Mouse (Mus musculus): ENCODE results near the gene Dpf2. TPM values are rescaled to one million over a fixed set of nuclear protein-coding genes. Genes with fewer than 3 reads are reported as not detected.

Gene Dpf2
- polyA plus RNA-seq, 1 experiment from 2014 or later: 73.2 TPM

- 81% methylated on average over 3 of the region's 3 CpGs for WGBS (ENCODE audit: insufficient replicate concordance)
- Histone ChIP-seq H3K9me3 (replicated peaks) (no peaks in the 10 kb centered on the region), H3K4me1 (peaks cover 65% of the 10 kb centered on the region), H3K9ac (no peak overlapping the region), H3K36me3 (peaks cover 38% of the 10 kb centered on the region), H3K4me2 (no peak overlapping the region), H3K27me3 (replicated peaks) (no peaks in the 10 kb centered on the region), H3K27ac (0 out of 2 replicates have a peak overlapping the region, but pooled peaks have one; percentile 36), H3K4me3 (no peak overlapping the region)
- no peak for ATAC-seq
These were observed 62.0 kb downstream of the Dpf2 start for GRCm38 (mm10) chr19:5850860-5851259.

DNA sequence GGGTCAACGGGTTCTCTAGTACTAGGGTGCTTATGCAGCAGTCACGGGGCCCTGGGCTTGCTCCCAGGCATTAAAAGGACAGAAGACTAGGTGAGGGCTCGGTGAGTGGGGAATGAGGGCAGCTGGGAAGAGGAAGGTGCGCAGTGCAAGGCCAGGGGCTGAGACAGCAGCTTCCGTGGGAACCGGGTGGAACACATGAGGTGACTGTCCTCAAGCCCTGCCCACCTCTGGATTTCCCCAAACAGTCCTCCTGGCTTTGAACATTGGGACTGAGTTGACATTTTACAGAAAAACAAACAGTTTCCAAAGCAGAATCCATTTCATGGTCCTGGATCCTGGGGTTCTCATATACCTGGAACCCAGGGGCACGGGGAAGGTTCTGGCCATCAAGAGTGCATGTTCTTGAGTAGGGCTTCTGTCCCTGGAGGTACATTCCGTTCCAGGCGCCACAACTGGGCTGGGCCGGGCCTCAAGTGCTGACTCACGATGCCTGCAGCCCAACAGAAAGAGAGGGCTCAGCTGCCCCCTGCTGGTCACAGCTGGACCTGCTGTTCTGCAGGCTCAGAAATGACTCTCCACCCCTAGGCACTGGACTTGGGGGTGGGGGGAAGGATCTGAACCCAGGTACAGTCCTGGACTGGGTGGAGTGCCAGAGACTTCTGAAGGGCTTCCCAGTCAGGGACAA is 62.8 kb downstream of the Dpf2 start:
- peaks cover 30% of the 10 kb centered on the region for H3K36me3 ChIP-seq
- ATAC-seq: peak; percentile 48
- H3K4me1 ChIP-seq: peaks cover 70% of the 10 kb centered on the region
- H3K27ac ChIP-seq: peak overlapping the region; percentile 98
- 17% methylated on average over 11 of the region's 11 CpGs for WGBS (ENCODE audit: insufficient replicate concordance)
- H3K4me2 ChIP-seq: peak overlapping the region; percentile 79
- no peaks in the 10 kb centered on the region for H3K9me3 ChIP-seq (replicated peaks)
- peak overlapping the region; percentile 83 for H3K9ac ChIP-seq
- H3K27me3 ChIP-seq (replicated peaks): no peaks in the 10 kb centered on the region
- peak overlapping the region; percentile 11 for H3K4me3 ChIP-seq

DNA sequence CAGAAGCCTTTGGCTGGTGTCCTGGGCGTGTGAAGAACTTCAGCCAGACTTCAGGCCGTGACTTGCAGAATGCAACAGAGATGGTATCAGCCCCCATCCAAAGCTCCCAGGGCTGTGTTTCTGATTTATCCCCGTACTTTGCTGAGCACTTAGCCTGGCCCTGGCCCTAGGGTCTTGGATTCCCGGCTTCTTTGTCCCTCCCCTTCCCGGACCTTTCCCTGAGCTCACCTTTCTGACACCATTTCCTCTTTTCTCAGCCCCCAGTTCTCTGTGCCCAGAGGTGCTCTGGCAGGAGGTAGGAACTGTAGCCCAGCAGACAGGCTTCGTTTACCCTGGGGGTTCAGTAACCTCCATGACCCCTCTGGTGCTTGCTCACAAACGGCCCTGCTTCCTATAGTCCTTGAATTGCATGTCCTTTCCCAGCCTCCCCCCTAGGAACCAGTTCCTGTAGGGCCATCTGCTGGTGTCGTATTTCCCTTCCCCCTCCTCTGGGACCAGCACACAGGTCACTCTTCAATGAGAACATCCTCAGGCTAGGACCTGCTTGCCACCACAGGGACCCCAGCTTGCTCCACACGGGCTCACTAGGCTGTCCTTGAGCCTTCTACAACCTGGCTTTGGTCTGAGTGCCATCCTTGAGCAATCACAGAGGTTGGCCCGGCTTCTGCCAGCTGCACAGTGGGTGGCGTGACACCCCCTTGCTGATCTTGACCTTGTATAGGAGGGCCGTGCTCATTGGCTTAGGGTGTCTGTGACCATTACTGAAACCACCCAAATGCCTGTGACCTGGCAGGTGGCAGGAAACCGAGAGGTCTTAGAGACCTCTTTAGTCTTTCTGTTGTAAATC is 63.8 kb downstream of the Dpf2 start:
- Histone ChIP-seq H3K4me1 (peaks cover 79% of the 10 kb centered on the region), H3K36me3 (peaks cover 23% of the 10 kb centered on the region), H3K9me3 (replicated peaks) (no peaks in the 10 kb centered on the region), H3K27me3 (replicated peaks) (no peaks in the 10 kb centered on the region), H3K27ac (peak overlapping the region; percentile 98), H3K4me3 (peak overlapping the region; percentile 57), H3K9ac (peak overlapping the region; percentile 83), H3K4me2 (peak overlapping the region; percentile 79)
- no peak for ATAC-seq
- 26% methylated on average over 13 of the region's 13 CpGs for WGBS (ENCODE audit: insufficient replicate concordance)

DNA sequence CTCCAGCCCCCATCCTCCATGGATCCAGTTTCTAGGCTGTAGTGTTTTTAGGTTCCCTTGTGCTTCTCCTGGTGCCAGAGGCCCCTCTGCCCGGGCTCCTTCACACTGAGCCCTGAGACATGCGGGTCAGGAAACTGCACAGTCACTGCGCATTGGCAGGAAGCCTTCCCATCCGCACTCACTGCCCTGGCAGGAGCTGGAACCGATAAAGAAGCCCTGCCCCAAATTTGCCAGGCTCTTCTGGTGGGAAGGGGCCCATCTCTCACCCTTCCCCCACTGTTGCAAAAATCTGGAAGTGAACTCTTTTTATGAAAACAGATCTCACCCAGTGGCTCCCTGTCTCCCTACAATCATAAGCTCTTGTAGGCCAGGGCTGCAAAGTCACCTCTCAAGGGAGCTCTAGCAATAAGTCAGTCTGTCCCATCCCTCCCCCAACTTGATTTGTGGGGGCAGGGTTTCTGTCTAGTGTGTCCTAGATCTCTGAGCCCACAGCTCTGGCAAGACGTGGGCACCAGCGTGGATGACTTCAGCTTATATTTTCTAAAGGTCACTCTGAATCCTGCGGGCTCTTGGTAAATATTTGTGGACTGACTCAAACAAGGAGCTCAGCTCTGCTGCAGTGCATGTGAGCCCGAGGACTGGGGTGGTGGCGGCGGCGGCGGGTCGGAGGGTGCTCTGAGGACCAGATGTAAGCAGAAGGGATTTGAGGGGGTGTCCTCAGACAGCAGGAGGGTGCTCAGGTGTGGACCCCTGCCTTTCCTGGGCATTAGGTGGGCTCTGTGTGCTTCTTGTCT is 64.6 kb downstream of the Dpf2 start:
- peak; percentile 63 for ATAC-seq
- Histone ChIP-seq H3K9ac (peak overlapping the region; percentile 83), H3K4me3 (peak overlapping the region; percentile 57), H3K36me3 (peaks cover 20% of the 10 kb centered on the region), H3K9me3 (replicated peaks) (no peaks in the 10 kb centered on the region), H3K27me3 (replicated peaks) (no peaks in the 10 kb centered on the region), H3K27ac (peak overlapping the region; percentile 98), H3K4me1 (peaks cover 87% of the 10 kb centered on the region), H3K4me2 (peak overlapping the region; percentile 79)
- WGBS (ENCODE audit: insufficient replicate concordance): 28% methylated on average over 14 of the region's 14 CpGs

DNA sequence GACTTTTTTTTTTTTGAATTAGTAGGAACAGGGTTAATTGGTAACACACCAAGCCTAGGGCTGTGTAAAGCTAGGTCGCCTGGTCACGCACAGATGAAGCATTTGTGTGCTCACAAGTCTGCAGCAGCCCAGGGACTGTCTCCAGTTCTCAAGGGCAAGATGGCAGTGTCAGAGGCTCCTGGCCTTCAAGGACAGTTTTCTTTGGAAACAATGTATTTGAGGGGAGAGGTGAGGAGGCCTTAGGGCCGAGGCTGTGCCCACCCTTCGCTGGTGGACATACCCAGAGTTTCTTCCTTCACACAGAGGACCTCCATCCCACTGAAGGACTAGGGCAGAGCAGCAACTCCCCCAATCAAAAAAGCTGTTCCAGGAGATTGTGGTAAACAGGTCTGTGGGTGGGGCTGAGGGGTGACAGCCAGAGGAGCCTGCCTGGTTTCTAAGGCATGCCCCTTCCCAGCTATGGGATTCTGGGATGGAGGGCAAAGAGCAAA is 65.5 kb downstream of the Dpf2 start:
- peaks cover 12% of the 10 kb centered on the region for H3K36me3 ChIP-seq
- peak overlapping the region; percentile 98 for H3K27ac ChIP-seq
- no peaks in the 10 kb centered on the region for H3K27me3 ChIP-seq (replicated peaks)
- H3K4me2 ChIP-seq: peak overlapping the region; percentile 79
- peak overlapping the region; percentile 57 for H3K4me3 ChIP-seq
- ATAC-seq: peak; percentile 12; the same call in 1 of the 2 replicates
- no peaks in the 10 kb centered on the region for H3K9me3 ChIP-seq (replicated peaks)
- H3K9ac ChIP-seq: peak overlapping the region; percentile 83
- 46% methylated on average over 4 of the region's 4 CpGs for WGBS (ENCODE audit: insufficient replicate concordance)
- H3K4me1 ChIP-seq: peaks cover 96% of the 10 kb centered on the region

GRCm38 (mm10) chr19:5846557-5847305 is 66.1 kb downstream of the Dpf2 start:
- Histone ChIP-seq H3K9ac (peak overlapping the region; percentile 83), H3K4me3 (peak overlapping the region; percentile 57), H3K9me3 (replicated peaks) (no peaks in the 10 kb centered on the region), H3K27ac (peak overlapping the region; percentile 98), H3K36me3 (peaks cover 5% of the 10 kb centered on the region), H3K4me1 (peaks cover 96% of the 10 kb centered on the region), H3K27me3 (replicated peaks) (no peaks in the 10 kb centered on the region), H3K4me2 (peak overlapping the region; percentile 79)
- peak; percentile 53 for ATAC-seq
- 9% methylated on average over 16 of the region's 16 CpGs for WGBS (ENCODE audit: insufficient replicate concordance)

Other genes with a start within 250 kb of the Dpf2 start
- 41.4 and 41.8 TPM in 2 replicates for gene Sipa1, start 249.3 kb downstream of the Dpf2 start, polyA plus RNA-seq (2016; fragmentation: Nextera tagmentation; extraction: Ambion mirVana)
- 25.8 and 27.7 TPM in 2 replicates for gene Map3k11, start 224.3 kb downstream of the Dpf2 start, polyA plus RNA-seq (2016; fragmentation: Nextera tagmentation; extraction: Ambion mirVana)
- gene Pcnx3, start 224.1 kb downstream of the Dpf2 start, polyA plus RNA-seq (2016; fragmentation: Nextera tagmentation; extraction: Ambion mirVana): 18.4 and 18.6 TPM in 2 replicates
- gene Kcnk7, start 208.6 kb downstream of the Dpf2 start, polyA plus RNA-seq (2016; fragmentation: Nextera tagmentation; extraction: Ambion mirVana): 0.18 and 0.19 TPM in 2 replicates
- 122 and 124 TPM in 2 replicates for gene Ehbp1l1, start 186.7 kb downstream of the Dpf2 start, polyA plus RNA-seq (2016; fragmentation: Nextera tagmentation; extraction: Ambion mirVana)
- 45.1 and 45.3 TPM in 2 replicates for gene Fam89b, start 183.4 kb downstream of the Dpf2 start, polyA plus RNA-seq (2016; fragmentation: Nextera tagmentation; extraction: Ambion mirVana)
- gene Ltbp3, start 172.1 kb downstream of the Dpf2 start, polyA plus RNA-seq (2016; fragmentation: Nextera tagmentation; extraction: Ambion mirVana): 3.7 and 3.8 TPM in 2 replicates
- 38.3 and 39.7 TPM in 2 replicates for gene Scyl1, start 141.6 kb downstream of the Dpf2 start, polyA plus RNA-seq (2016; fragmentation: Nextera tagmentation; extraction: Ambion mirVana)
- 22.1 and 24.2 TPM in 2 replicates for gene Frmd8, start 37.7 kb downstream of the Dpf2 start, polyA plus RNA-seq (2016; fragmentation: Nextera tagmentation; extraction: Ambion mirVana)
- gene Slc25a45, start 35.2 kb downstream of the Dpf2 start, polyA plus RNA-seq (2016; fragmentation: Nextera tagmentation; extraction: Ambion mirVana): 7.5 and 7.7 TPM in 2 replicates
- gene Tigd3, start 18.9 kb downstream of the Dpf2 start, polyA plus RNA-seq (2016; fragmentation: Nextera tagmentation; extraction: Ambion mirVana): 3.2 and 3.5 TPM in 2 replicates
- 3.4 and 3.6 TPM in 2 replicates for gene Cdc42ep2, start 11.8 kb upstream of the Dpf2 start, polyA plus RNA-seq (2016; fragmentation: Nextera tagmentation; extraction: Ambion mirVana)
- gene Pola2, start 51.2 kb upstream of the Dpf2 start, polyA plus RNA-seq (2016; fragmentation: Nextera tagmentation; extraction: Ambion mirVana): 79.7 and 83.2 TPM in 2 replicates
- not detected in 2 replicates for gene Slc22a20, start 73.1 kb upstream of the Dpf2 start, polyA plus RNA-seq (2016; fragmentation: Nextera tagmentation; extraction: Ambion mirVana)
- 37.7 and 38.5 TPM in 2 replicates for gene Capn1, start 102.9 kb upstream of the Dpf2 start, polyA plus RNA-seq (2016; fragmentation: Nextera tagmentation; extraction: Ambion mirVana)
- 17.4 and 19.4 TPM in 2 replicates for gene Syvn1, start 133.6 kb upstream of the Dpf2 start, polyA plus RNA-seq (2016; fragmentation: Nextera tagmentation; extraction: Ambion mirVana)
- 58.0 and 62.7 TPM in 2 replicates for gene Mrpl49, start 144.8 kb upstream of the Dpf2 start, polyA plus RNA-seq (2016; fragmentation: Nextera tagmentation; extraction: Ambion mirVana)
- gene Fau, start 144.8 kb upstream of the Dpf2 start, polyA plus RNA-seq (2016; fragmentation: Nextera tagmentation; extraction: Ambion mirVana): 699 and 700 TPM in 2 replicates
- 31.1 and 31.8 TPM in 2 replicates for gene Znhit2, start 148.2 kb upstream of the Dpf2 start, polyA plus RNA-seq (2016; fragmentation: Nextera tagmentation; extraction: Ambion mirVana)
- 30.0 and 31.4 TPM in 2 replicates for gene Tm7sf2, start 155.4 kb upstream of the Dpf2 start, polyA plus RNA-seq (2016; fragmentation: Nextera tagmentation; extraction: Ambion mirVana)
- 35.8 and 39.9 TPM in 2 replicates for gene Vps51, start 164.2 kb upstream of the Dpf2 start, polyA plus RNA-seq (2016; fragmentation: Nextera tagmentation; extraction: Ambion mirVana)
- gene Tmem262, start 167.0 kb upstream of the Dpf2 start, polyA plus RNA-seq (2016; fragmentation: Nextera tagmentation; extraction: Ambion mirVana): not detected in 2 replicates
- 0.37 and 1.4 TPM in 2 replicates for gene Gm28374, start 169.2 kb upstream of the Dpf2 start, polyA plus RNA-seq (2016; fragmentation: Nextera tagmentation; extraction: Ambion mirVana)
- 26.6 and 28.5 TPM in 2 replicates for gene Zfpl1, start 171.9 kb upstream of the Dpf2 start, polyA plus RNA-seq (2016; fragmentation: Nextera tagmentation; extraction: Ambion mirVana)
- 36.2 and 42.2 TPM in 2 replicates for gene Cdca5, start 172.0 kb upstream of the Dpf2 start, polyA plus RNA-seq (2016; fragmentation: Nextera tagmentation; extraction: Ambion mirVana)
- 0.20 and 0.59 TPM in 2 replicates for gene AC131692.1, start 181.4 kb upstream of the Dpf2 start, polyA plus RNA-seq (2016; fragmentation: Nextera tagmentation; extraction: Ambion mirVana)
- gene Naaladl1, start 192.8 kb upstream of the Dpf2 start, polyA plus RNA-seq (2016; fragmentation: Nextera tagmentation; extraction: Ambion mirVana): 2.6 and 2.8 TPM in 2 replicates
- 38.8 and 41.6 TPM in 2 replicates for gene Sac3d1, start 205.6 kb upstream of the Dpf2 start, polyA plus RNA-seq (2016; fragmentation: Nextera tagmentation; extraction: Ambion mirVana)
- gene Snx15, start 215.3 kb upstream of the Dpf2 start, polyA plus RNA-seq (2016; fragmentation: Nextera tagmentation; extraction: Ambion mirVana): 41.7 and 44.7 TPM in 2 replicates
- 0.10 and 0.15 TPM in 2 replicates for gene Batf2, start 228.0 kb upstream of the Dpf2 start, polyA plus RNA-seq (2016; fragmentation: Nextera tagmentation; extraction: Ambion mirVana)
- gene Arl2, start 228.5 kb upstream of the Dpf2 start, polyA plus RNA-seq (2016; fragmentation: Nextera tagmentation; extraction: Ambion mirVana): 46.1 and 47.7 TPM in 2 replicates